Mouse (Mus musculus) intestine, embryonic 15.5 days (tissue): ENCODE data around the gene Kdm2a. TPM values are rescaled to one million over a fixed set of nuclear protein-coding genes. Genes with fewer than 3 reads are reported as not detected.

Experiments used
- ATAC-seq: fragments of 200-750 bp; cut with Nextera tagmentation; 2 replicates; pipeline ENCODE4 v1.8.0; 2017; ENCODE audit warnings: moderate TSS enrichment, moderate library complexity
- H3K27ac ChIP-seq: fragments of 300-500 bp; sonication (generic); 2 replicates; pipeline ENCODE4 v1.5.1; 2015; ENCODE audit warnings: mild to moderate bottlenecking, inconsistent platforms
- H3K27me3 ChIP-seq: fragments of 300-500 bp; sonication (generic); replicated peaks from 2 replicates; pipeline ENCODE4 v1.6.1; 2015; ENCODE audit warnings: inconsistent platforms
- H3K36me3 ChIP-seq: fragments of 300-500 bp; sonication (generic); 2 replicates; pipeline ENCODE4 v1.6.1; 2015; ENCODE audit warnings: inconsistent platforms
- H3K4me1 ChIP-seq: fragments of 300-500 bp; sonication (generic); replicated peaks from 2 replicates; pipeline ENCODE4 v1.6.1; 2015; ENCODE audit warnings: inconsistent platforms
- H3K4me2 ChIP-seq: fragments of 300-500 bp; sonication (generic); replicated peaks from 2 replicates; pipeline ENCODE4 v1.6.1; 2015; ENCODE audit warnings: mild to moderate bottlenecking, inconsistent platforms
- H3K4me3 ChIP-seq: fragments of 300-500 bp; sonication (generic); replicated peaks from 2 replicates; pipeline ENCODE4 v1.5.1; 2015; ENCODE audit warnings: inconsistent platforms
- H3K9ac ChIP-seq: fragments of 300-500 bp; sonication (generic); 2 replicates; pipeline ENCODE4 v1.6.1; 2015; ENCODE audit warnings: inconsistent platforms
- H3K9me3 ChIP-seq: fragments of 300-500 bp; sonication (generic); 2 replicates; pipeline ENCODE4 v1.6.1; 2016; ENCODE audit warnings: inconsistent platforms
- WGBS: fragments of 180-500 bp; shearing (Covaris S2); methylation state at CpG from one replicate; pipeline ENCODE4 v1.1.7; 2015; 5-methylcytosine and 5-hydroxymethylcytosine counted together
- polyA plus RNA-seq: library from polyadenylated mRNA; unstranded; fragments of >200 nt; fragmentation: Nextera tagmentation; extraction: Ambion mirVana; gene quantifications from 2 replicates; pipeline ENCODE4 v1.2.1, GENCODE M21; 2015

Kdm2a gene
- polyA plus RNA-seq, 1 experiment from 2014 or later = 37.5 TPM

GRCm38 (mm10) chr19:4434999-4435398, 36.9 kb upstream of the Kdm2a start:
- WGBS = 100% methylated on average over 1 of the region's 1 CpGs
- no peaks in the 10 kb centered on the region for H3K36me3 ChIP-seq
- no peak overlapping the region for H3K27ac ChIP-seq
- H3K9me3 ChIP-seq = no peaks in the 10 kb centered on the region
- H3K9ac ChIP-seq = no peak overlapping the region
- no peak overlapping the region for H3K4me2 ChIP-seq
- peaks cover 6% of the 10 kb centered on the region; the same call in 1 of the 2 replicates for H3K4me1 ChIP-seq
- no peak overlapping the region for H3K4me3 ChIP-seq
- no peaks in the 10 kb centered on the region for H3K27me3 ChIP-seq
- no peak for ATAC-seq

DNA sequence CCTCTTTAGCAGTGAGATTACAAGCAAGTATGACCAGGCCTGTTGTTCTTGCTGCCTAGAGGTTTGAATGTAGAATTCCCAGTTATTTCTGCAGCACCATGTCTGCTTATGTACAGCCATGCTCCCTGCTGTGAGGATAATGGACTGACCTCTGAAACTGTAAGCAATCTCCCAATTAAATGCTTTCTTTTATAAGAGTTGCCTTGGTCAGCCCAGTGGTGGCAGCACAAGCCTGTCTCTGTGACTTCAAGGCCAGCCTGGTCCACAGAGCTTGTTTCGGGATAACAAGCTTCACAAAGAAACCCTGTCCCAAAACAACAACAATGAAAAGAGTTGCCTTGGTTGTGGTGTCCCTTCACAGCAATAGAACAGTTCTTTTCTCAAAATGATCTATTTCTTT, 35.7 kb upstream of the Kdm2a start:
- Histone ChIP-seq H3K9me3 (no peaks in the 10 kb centered on the region), H3K9ac (no peak overlapping the region), H3K4me2 (no peak overlapping the region), H3K4me3 (no peak overlapping the region), H3K4me1 (no peaks in the 10 kb centered on the region), H3K36me3 (no peaks in the 10 kb centered on the region), H3K27me3 (no peaks in the 10 kb centered on the region), H3K27ac (no peak overlapping the region)
- 82% methylated on average over 1 of the region's 1 CpGs for WGBS
- no peak for ATAC-seq

DNA sequence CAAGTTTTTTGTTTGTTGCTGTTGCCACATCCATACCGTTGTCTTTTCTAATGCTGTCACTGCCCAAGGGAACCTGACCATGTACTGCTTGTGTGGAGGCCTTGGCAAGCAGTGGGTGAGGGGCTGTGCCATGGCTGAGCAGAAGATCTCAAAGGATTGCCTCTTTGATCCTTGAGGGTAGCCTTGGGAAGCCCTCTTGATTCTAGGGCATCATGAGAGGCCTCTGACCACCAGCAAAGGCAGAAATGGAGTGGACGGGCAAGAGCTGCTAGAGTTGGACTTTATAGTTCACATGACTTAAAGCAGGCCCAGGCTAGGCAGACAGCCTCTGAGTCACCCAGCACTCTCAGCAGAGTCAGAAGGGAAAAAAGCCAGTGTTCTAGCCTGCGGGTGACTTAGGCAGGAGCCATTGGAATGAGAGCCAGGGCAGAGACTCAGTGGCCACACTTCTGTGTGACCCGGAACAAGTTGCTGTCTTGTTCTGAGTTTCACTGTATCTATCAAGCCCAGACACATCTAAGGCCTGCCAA, 32.1 kb upstream of the Kdm2a start:
- peaks cover 17% of the 10 kb centered on the region; the same call in 1 of the 2 replicates for H3K36me3 ChIP-seq
- no peak overlapping the region for H3K27ac ChIP-seq
- H3K27me3 ChIP-seq = no peaks in the 10 kb centered on the region
- no peak for ATAC-seq
- no peak overlapping the region for H3K9ac ChIP-seq
- no peak overlapping the region for H3K4me3 ChIP-seq
- H3K9me3 ChIP-seq = no peaks in the 10 kb centered on the region
- no peaks in the 10 kb centered on the region for H3K4me1 ChIP-seq
- WGBS = 88% methylated on average over 4 of the region's 4 CpGs
- H3K4me2 ChIP-seq = no peak overlapping the region

DNA sequence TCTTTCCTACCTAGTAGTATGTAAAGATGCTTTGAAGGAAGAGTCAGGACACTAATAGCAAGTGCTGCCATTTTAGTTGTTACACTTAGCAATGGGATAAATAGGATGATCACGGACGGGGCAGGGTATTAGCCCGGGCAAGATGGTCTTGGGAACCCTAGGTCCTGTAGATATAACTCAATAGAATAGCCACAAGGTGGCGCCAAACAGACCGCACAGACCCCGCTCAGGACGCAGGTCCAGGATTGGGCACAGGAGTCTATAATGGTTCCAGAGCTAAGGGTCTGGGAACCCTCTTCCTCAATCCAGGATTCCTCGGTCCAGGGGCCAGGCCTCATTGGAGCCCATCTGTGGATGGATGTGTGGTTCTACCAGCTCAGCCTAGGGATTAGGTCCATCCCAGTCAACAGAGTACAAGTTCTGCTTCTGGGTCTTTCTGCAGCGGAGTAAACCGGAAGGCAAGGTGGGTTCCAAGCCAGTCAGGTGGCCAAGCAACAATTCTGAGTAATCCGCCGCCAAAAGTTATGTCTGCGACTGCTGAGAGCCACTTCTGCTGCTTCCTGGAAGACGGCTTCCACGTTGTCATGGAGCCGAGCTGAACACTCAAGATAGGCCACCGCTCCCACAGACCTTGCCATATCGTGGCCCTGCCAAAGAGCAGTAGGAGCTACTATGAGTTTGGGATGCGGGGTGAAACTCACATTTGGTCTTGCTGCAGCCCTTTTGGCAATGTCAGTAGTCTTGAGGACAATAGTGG, 27.7 kb upstream of the Kdm2a start:
- 74% methylated on average over 19 of the region's 19 CpGs for WGBS
- Histone ChIP-seq H3K27me3 (no peaks in the 10 kb centered on the region), H3K36me3 (peaks cover 21% of the 10 kb centered on the region), H3K4me2 (no peak overlapping the region), H3K9ac (no peak overlapping the region), H3K27ac (no peak overlapping the region), H3K4me3 (no peak overlapping the region), H3K4me1 (no peaks in the 10 kb centered on the region), H3K9me3 (no peaks in the 10 kb centered on the region)
- no peak for ATAC-seq

DNA sequence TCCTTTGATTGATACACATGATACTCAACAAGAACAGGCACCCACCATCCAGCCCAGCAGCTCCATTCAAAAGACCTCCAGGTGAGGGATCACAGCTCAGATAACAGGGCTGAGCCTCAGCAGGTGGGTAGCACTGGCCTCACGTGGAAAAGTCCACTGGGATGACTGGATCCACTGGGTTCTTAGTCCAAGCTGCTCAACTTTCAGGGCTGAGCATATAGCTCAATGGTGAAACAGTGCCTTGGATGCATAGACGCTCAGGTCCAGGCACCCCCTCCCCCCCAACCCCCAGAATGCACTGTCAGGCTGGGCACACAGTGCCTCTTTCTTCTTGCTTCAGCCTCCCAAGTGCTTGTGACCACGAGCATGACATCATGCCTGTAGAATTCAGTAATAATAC, 24.9 kb upstream of the Kdm2a start:
- H3K27me3 ChIP-seq = no peaks in the 10 kb centered on the region
- no peak overlapping the region for H3K4me2 ChIP-seq
- WGBS = 67% methylated on average over 3 of the region's 3 CpGs
- no peak for ATAC-seq
- no peak overlapping the region for H3K9ac ChIP-seq
- no peaks in the 10 kb centered on the region for H3K9me3 ChIP-seq
- peaks cover 21% of the 10 kb centered on the region for H3K36me3 ChIP-seq
- no peak overlapping the region for H3K4me3 ChIP-seq
- H3K27ac ChIP-seq = no peak overlapping the region
- H3K4me1 ChIP-seq = no peaks in the 10 kb centered on the region

DNA sequence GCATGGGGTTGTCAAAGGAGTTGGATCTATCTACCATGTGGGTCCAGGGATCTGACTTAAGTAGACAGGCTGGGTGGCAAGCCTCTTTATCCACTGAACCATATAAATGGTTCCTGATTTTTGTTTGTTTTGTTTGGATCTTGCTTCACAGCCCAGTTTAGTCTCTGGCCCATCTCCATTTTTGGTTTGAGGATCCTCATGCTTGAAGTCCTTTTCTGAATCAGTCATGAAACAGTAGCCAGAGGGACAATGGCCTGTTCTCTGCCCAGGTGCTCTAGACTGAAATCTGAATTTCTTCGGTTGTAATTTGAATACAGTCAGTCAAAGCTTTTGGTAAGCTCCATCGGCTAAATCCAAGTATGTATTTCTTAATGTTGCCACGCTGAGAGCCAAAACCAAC, 24.5 kb upstream of the Kdm2a start:
- WGBS = 97% methylated on average over 3 of the region's 3 CpGs
- ATAC-seq = no peak
- no peak overlapping the region for H3K27ac ChIP-seq
- H3K36me3 ChIP-seq = peaks cover 21% of the 10 kb centered on the region
- H3K9ac ChIP-seq = no peak overlapping the region
- no peaks in the 10 kb centered on the region for H3K4me1 ChIP-seq
- no peaks in the 10 kb centered on the region for H3K27me3 ChIP-seq
- H3K4me3 ChIP-seq = no peak overlapping the region
- no peaks in the 10 kb centered on the region for H3K9me3 ChIP-seq
- H3K4me2 ChIP-seq = no peak overlapping the region

DNA sequence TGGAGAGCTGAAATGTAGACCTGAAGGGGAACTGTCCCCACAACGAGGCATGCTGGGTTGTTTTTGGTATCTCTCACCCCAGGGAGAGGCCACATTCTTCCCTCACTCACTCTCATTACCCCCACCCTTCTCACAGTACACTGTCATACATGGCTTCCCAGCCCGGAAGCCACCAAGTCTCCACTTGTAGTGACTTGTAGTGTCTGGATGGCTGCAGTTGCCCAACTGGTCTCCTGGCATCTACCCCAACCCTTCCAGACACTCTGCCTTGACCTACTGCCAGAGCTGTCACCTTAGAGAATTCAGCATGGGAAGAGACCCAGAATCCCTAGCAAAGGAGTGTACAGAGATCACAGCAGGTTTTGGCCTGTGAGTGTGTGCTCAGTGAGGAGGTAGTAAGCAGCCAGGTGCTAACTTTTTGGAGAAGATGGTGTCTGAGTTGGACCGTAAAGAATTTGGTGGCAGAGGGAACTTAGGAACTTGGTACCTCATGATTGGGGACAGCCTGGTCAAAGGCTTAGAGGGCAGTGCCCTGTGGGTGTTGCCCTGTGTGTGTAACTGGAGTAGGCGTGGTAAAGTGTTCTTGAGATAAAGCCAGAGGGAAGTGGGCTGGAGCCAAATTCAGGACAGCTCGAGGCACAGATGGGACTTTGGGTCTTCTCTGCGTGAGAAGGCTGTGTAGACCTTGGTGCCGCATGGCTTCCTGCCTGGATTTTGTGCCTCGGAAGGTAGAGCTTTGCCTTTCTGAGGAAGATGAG, 22.2 kb upstream of the Kdm2a start:
- Histone ChIP-seq H3K27ac (no peak overlapping the region), H3K4me2 (no peak overlapping the region), H3K9me3 (no peaks in the 10 kb centered on the region), H3K9ac (no peak overlapping the region), H3K27me3 (no peaks in the 10 kb centered on the region), H3K4me1 (no peaks in the 10 kb centered on the region), H3K36me3 (peaks cover 7% of the 10 kb centered on the region; the same call in 1 of the 2 replicates), H3K4me3 (no peak overlapping the region)
- WGBS = 79% methylated on average over 8 of the region's 8 CpGs
- ATAC-seq = 0 out of 2 replicates have a peak, but pooled peaks have one; percentile 39

- H3K27me3 ChIP-seq = no peaks in the 10 kb centered on the region
- H3K4me2 ChIP-seq = no peak overlapping the region
- H3K4me3 ChIP-seq = no peak overlapping the region
- no peak overlapping the region for H3K9ac ChIP-seq
- H3K4me1 ChIP-seq = no peaks in the 10 kb centered on the region
- no peaks in the 10 kb centered on the region for H3K9me3 ChIP-seq
- 90% methylated on average over 5 of the region's 5 CpGs for WGBS
- H3K36me3 ChIP-seq = peaks cover under 1% of the 10 kb centered on the region; the same call in 1 of the 2 replicates
- ATAC-seq = no peak
- H3K27ac ChIP-seq = no peak overlapping the region
Observed at GRCm38 (mm10) chr19:4419711-4420110, 21.6 kb upstream of the Kdm2a start.

DNA sequence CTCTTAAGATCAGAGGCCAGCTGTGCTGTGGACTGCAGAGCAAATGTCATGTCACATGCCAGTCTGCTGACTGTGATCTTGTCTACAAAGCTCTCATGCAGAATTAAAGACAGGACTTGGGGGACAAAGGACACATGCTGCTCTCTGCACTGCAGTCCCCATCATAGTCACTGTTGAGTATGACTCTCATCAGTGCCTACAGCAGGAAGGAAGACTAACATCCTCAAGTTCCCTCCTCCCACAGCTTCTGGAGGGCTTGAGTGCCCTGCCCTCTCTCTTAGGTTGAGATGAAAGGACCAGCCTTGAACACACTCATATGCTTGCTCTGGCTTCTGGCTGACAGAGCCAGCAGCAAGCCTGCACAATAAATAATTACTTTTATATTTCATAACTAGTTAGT, 19.6 kb upstream of the Kdm2a start:
- no peak overlapping the region for H3K27ac ChIP-seq
- no peak overlapping the region for H3K9ac ChIP-seq
- H3K9me3 ChIP-seq = no peaks in the 10 kb centered on the region
- no peak overlapping the region for H3K4me3 ChIP-seq
- H3K36me3 ChIP-seq = no peaks in the 10 kb centered on the region
- ATAC-seq = no peak
- no peak overlapping the region for H3K4me2 ChIP-seq
- H3K4me1 ChIP-seq = no peaks in the 10 kb centered on the region
- H3K27me3 ChIP-seq = no peaks in the 10 kb centered on the region

GRCm38 (mm10) chr19:4417183-4417582, 19.1 kb upstream of the Kdm2a start:
- Histone ChIP-seq H3K4me3 (no peak overlapping the region), H3K9ac (no peak overlapping the region), H3K4me1 (no peaks in the 10 kb centered on the region), H3K27me3 (no peaks in the 10 kb centered on the region), H3K36me3 (no peaks in the 10 kb centered on the region), H3K4me2 (no peak overlapping the region), H3K27ac (no peak overlapping the region), H3K9me3 (no peaks in the 10 kb centered on the region)
- WGBS = 0% methylated on average over 1 of the region's 1 CpGs
- ATAC-seq = peak; percentile 81

GRCm38 (mm10) chr19:4414631-4415030, 16.5 kb upstream of the Kdm2a start:
- Histone ChIP-seq H3K4me1 (no peaks in the 10 kb centered on the region), H3K27me3 (no peaks in the 10 kb centered on the region), H3K4me3 (no peak overlapping the region), H3K27ac (no peak overlapping the region), H3K36me3 (no peaks in the 10 kb centered on the region), H3K9me3 (no peaks in the 10 kb centered on the region), H3K4me2 (no peak overlapping the region), H3K9ac (no peak overlapping the region)
- no peak for ATAC-seq
- WGBS = 76% methylated on average over 1 of the region's 1 CpGs

GRCm38 (mm10) chr19:4409062-4409461, 11.0 kb upstream of the Kdm2a start:
- H3K9me3 ChIP-seq = no peaks in the 10 kb centered on the region
- no peak overlapping the region for H3K9ac ChIP-seq
- H3K4me2 ChIP-seq = no peak overlapping the region
- 51% methylated on average over 2 of the region's 2 CpGs for WGBS
- H3K27me3 ChIP-seq = no peaks in the 10 kb centered on the region
- no peak overlapping the region for H3K27ac ChIP-seq
- no peaks in the 10 kb centered on the region for H3K36me3 ChIP-seq
- H3K4me3 ChIP-seq = no peak overlapping the region
- ATAC-seq = no peak
- H3K4me1 ChIP-seq = no peaks in the 10 kb centered on the region
